Mouse (Mus musculus): ENCODE measurements at regions not wholly inside any gene's neighbourhood (a gene's known extent, or its start where the extent isn't known, plus 50 kb on each side); places are given as distances from the start of the nearest gene placed in this dataset.

GRCm38 (mm10) chr7:121589088-121589605 is 117.9 kb downstream of the Usp31 start:
- 42% methylated on average over 11 of the region's 11 CpGs for WGBS
- no peaks in the 10 kb centered on the region for H3K27me3 ChIP-seq (ENCODE audit: control insufficient read depth, insufficient read depth, low read length)
- H3K9ac ChIP-seq (ENCODE audit: low read depth, low read length): no peak overlapping the region
- H3K4me3 ChIP-seq (ENCODE audit: low read length): no peak overlapping the region
- H3K4me1 ChIP-seq (ENCODE audit: control insufficient read depth, insufficient read depth, low read length): 0 out of 2 replicates have a peak, but pooled peaks cover 2% of the 10 kb centered on the region
- H3K27ac ChIP-seq (ENCODE audit: low read depth, low read length): no peak overlapping the region
- H3K36me3 ChIP-seq (ENCODE audit: control insufficient read depth, insufficient read depth, low read length): no peaks in the 10 kb centered on the region
- ATAC-seq (ENCODE audit: low FRiP score, low TSS enrichment): peak; percentile 87
- H3K4me2 ChIP-seq (replicated peaks; ENCODE audit: low read depth, low read length): no peak overlapping the region
- no peaks in the 10 kb centered on the region for H3K9me3 ChIP-seq (ENCODE audit: control insufficient read depth, low read length)

DNA sequence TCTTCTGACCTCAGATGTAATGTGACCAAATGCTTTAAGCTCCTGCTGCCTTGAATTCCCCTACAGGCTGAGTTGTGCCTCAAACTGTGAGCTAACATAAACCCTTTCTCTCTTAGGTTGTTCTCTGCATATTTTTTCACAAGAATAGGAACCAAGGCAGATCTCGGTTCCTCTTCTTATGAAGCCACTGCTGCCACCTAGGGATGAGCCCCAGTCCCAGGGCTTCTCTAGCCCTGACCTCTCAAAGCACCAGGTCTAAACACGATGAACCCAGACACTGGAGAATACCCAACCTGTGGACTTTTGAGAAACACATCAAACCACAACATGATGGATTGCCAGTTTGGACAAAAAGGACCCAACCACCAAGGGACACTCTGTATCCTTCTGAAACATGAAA is 119.3 kb downstream of the Usp31 start:
- H3K36me3 ChIP-seq (ENCODE audit: control insufficient read depth, insufficient read depth, low read length): no peaks in the 10 kb centered on the region

GRCm38 (mm10) chr7:121585721-121586120 is 121.3 kb downstream of the Usp31 start:
- H3K4me2 ChIP-seq (replicated peaks; ENCODE audit: low read depth, low read length): no peak overlapping the region
- no peak overlapping the region for H3K4me3 ChIP-seq (ENCODE audit: low read length)
- no peaks in the 10 kb centered on the region for H3K36me3 ChIP-seq (ENCODE audit: control insufficient read depth, insufficient read depth, low read length)
- H3K9me3 ChIP-seq (ENCODE audit: control insufficient read depth, low read length): no peaks in the 10 kb centered on the region
- ATAC-seq (ENCODE audit: low FRiP score, low TSS enrichment): no peak
- no peak overlapping the region for H3K27ac ChIP-seq (ENCODE audit: low read depth, low read length)
- H3K9ac ChIP-seq (ENCODE audit: low read depth, low read length): no peak overlapping the region
- H3K4me1 ChIP-seq (ENCODE audit: control insufficient read depth, insufficient read depth, low read length): 0 out of 2 replicates have a peak, but pooled peaks cover 2% of the 10 kb centered on the region
- H3K27me3 ChIP-seq (ENCODE audit: control insufficient read depth, insufficient read depth, low read length): no peaks in the 10 kb centered on the region
- WGBS: 82% methylated on average over 10 of the region's 10 CpGs

More for the DNA sequence above, 119.3 kb downstream of the Usp31 start:
- ATAC-seq (ENCODE audit: low FRiP score, low TSS enrichment): no peak
- H3K27ac ChIP-seq (ENCODE audit: low read depth, low read length): no peak overlapping the region
- no peak overlapping the region for H3K9ac ChIP-seq (ENCODE audit: low read depth, low read length)
- H3K4me1 ChIP-seq (ENCODE audit: control insufficient read depth, insufficient read depth, low read length): 0 out of 2 replicates have a peak, but pooled peaks cover 2% of the 10 kb centered on the region
- WGBS: 66% methylated on average over 2 of the region's 2 CpGs
- no peak overlapping the region for H3K4me2 ChIP-seq (replicated peaks; ENCODE audit: low read depth, low read length)
- no peak overlapping the region for H3K4me3 ChIP-seq (ENCODE audit: low read length)
- H3K27me3 ChIP-seq (ENCODE audit: control insufficient read depth, insufficient read depth, low read length): no peaks in the 10 kb centered on the region
- H3K9me3 ChIP-seq (ENCODE audit: control insufficient read depth, low read length): no peaks in the 10 kb centered on the region

GRCm38 (mm10) chr7:121579497-121579896 is 127.6 kb downstream of the Usp31 start:
- Histone ChIP-seq H3K36me3 (ENCODE audit: control insufficient read depth, insufficient read depth, low read length) (no peaks in the 10 kb centered on the region), H3K4me2 (replicated peaks; ENCODE audit: low read depth, low read length) (no peak overlapping the region), H3K4me1 (ENCODE audit: control insufficient read depth, insufficient read depth, low read length) (peaks cover 4% of the 10 kb centered on the region; the same call in 1 of the 2 replicates), H3K9ac (ENCODE audit: low read depth, low read length) (no peak overlapping the region), H3K27ac (ENCODE audit: low read depth, low read length) (no peak overlapping the region), H3K4me3 (ENCODE audit: low read length) (no peak overlapping the region), H3K9me3 (ENCODE audit: control insufficient read depth, low read length) (no peaks in the 10 kb centered on the region), H3K27me3 (ENCODE audit: control insufficient read depth, insufficient read depth, low read length) (no peaks in the 10 kb centered on the region)
- ATAC-seq (ENCODE audit: low FRiP score, low TSS enrichment): peak; percentile 87
- 19% methylated on average over 4 of the region's 4 CpGs for WGBS

GRCm38 (mm10) chr7:121572681-121573335 is 134.2 kb downstream of the Usp31 start:
- H3K27me3 ChIP-seq (ENCODE audit: control insufficient read depth, insufficient read depth, low read length): no peaks in the 10 kb centered on the region
- H3K27ac ChIP-seq (ENCODE audit: low read depth, low read length): no peak overlapping the region
- no peak for ATAC-seq (ENCODE audit: low FRiP score, low TSS enrichment)
- H3K4me3 ChIP-seq (ENCODE audit: low read length): no peak overlapping the region
- no peak overlapping the region for H3K9ac ChIP-seq (ENCODE audit: low read depth, low read length)
- H3K4me1 ChIP-seq (ENCODE audit: control insufficient read depth, insufficient read depth, low read length): no peaks in the 10 kb centered on the region
- 84% methylated on average over 5 of the region's 5 CpGs for WGBS
- no peaks in the 10 kb centered on the region for H3K36me3 ChIP-seq (ENCODE audit: control insufficient read depth, insufficient read depth, low read length)
- H3K9me3 ChIP-seq (ENCODE audit: control insufficient read depth, low read length): no peaks in the 10 kb centered on the region
- H3K4me2 ChIP-seq (replicated peaks; ENCODE audit: low read depth, low read length): no peak overlapping the region

GRCm38 (mm10) chr7:121571741-121572140 is 135.3 kb downstream of the Usp31 start:
- ATAC-seq (ENCODE audit: low FRiP score, low TSS enrichment): no peak
- no peak overlapping the region for H3K9ac ChIP-seq (ENCODE audit: low read depth, low read length)
- no peaks in the 10 kb centered on the region for H3K4me1 ChIP-seq (ENCODE audit: control insufficient read depth, insufficient read depth, low read length)
- WGBS: 54% methylated on average over 3 of the region's 3 CpGs
- no peak overlapping the region for H3K27ac ChIP-seq (ENCODE audit: low read depth, low read length)
- H3K4me3 ChIP-seq (ENCODE audit: low read length): no peak overlapping the region
- no peaks in the 10 kb centered on the region for H3K36me3 ChIP-seq (ENCODE audit: control insufficient read depth, insufficient read depth, low read length)
- no peaks in the 10 kb centered on the region for H3K9me3 ChIP-seq (ENCODE audit: control insufficient read depth, low read length)
- H3K27me3 ChIP-seq (ENCODE audit: control insufficient read depth, insufficient read depth, low read length): no peaks in the 10 kb centered on the region
- H3K4me2 ChIP-seq (replicated peaks; ENCODE audit: low read depth, low read length): no peak overlapping the region

GRCm38 (mm10) chr7:121571292-121571691 is 135.8 kb downstream of the Usp31 start:
- Histone ChIP-seq H3K4me2 (replicated peaks; ENCODE audit: low read depth, low read length) (no peak overlapping the region), H3K36me3 (ENCODE audit: control insufficient read depth, insufficient read depth, low read length) (no peaks in the 10 kb centered on the region), H3K9ac (ENCODE audit: low read depth, low read length) (no peak overlapping the region), H3K4me3 (ENCODE audit: low read length) (no peak overlapping the region), H3K9me3 (ENCODE audit: control insufficient read depth, low read length) (no peaks in the 10 kb centered on the region), H3K27ac (ENCODE audit: low read depth, low read length) (no peak overlapping the region), H3K4me1 (ENCODE audit: control insufficient read depth, insufficient read depth, low read length) (no peaks in the 10 kb centered on the region), H3K27me3 (ENCODE audit: control insufficient read depth, insufficient read depth, low read length) (no peaks in the 10 kb centered on the region)
- no peak for ATAC-seq (ENCODE audit: low FRiP score, low TSS enrichment)
- 83% methylated on average over 4 of the region's 4 CpGs for WGBS

DNA sequence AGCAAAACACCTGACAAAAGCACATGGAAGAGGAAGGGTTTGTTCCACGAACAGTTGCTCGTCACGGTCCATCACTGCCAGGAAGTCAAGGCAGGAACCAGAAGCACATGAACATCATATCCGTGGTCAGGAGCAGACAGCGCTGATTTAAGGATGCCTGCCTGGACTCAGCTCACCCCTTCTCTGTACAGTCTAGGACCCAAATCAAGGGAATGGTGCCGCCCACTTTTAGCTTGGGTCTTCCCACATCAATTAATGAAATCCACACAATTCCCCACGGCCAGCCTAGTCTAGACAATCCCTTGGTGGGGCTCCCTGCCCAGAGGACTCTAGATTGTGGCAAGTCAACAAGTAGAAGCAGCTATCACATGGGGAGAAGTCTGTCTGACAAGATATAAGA is 137.8 kb downstream of the Usp31 start:
- H3K4me2 ChIP-seq (replicated peaks; ENCODE audit: low read depth, low read length): no peak overlapping the region
- no peak overlapping the region for H3K9ac ChIP-seq (ENCODE audit: low read depth, low read length)
- no peak overlapping the region for H3K27ac ChIP-seq (ENCODE audit: low read depth, low read length)
- H3K4me3 ChIP-seq (ENCODE audit: low read length): no peak overlapping the region
- H3K27me3 ChIP-seq (ENCODE audit: control insufficient read depth, insufficient read depth, low read length): no peaks in the 10 kb centered on the region
- WGBS: 83% methylated on average over 7 of the region's 7 CpGs
- ATAC-seq (ENCODE audit: low FRiP score, low TSS enrichment): no peak
- H3K36me3 ChIP-seq (ENCODE audit: control insufficient read depth, insufficient read depth, low read length): no peaks in the 10 kb centered on the region
- H3K4me1 ChIP-seq (ENCODE audit: control insufficient read depth, insufficient read depth, low read length): no peaks in the 10 kb centered on the region
- no peaks in the 10 kb centered on the region for H3K9me3 ChIP-seq (ENCODE audit: control insufficient read depth, low read length)

- WGBS: 79% methylated on average over 2 of the region's 2 CpGs
- Histone ChIP-seq H3K4me1 (ENCODE audit: control insufficient read depth, insufficient read depth, low read length) (no peaks in the 10 kb centered on the region), H3K36me3 (ENCODE audit: control insufficient read depth, insufficient read depth, low read length) (no peaks in the 10 kb centered on the region), H3K27ac (ENCODE audit: low read depth, low read length) (no peak overlapping the region), H3K4me3 (ENCODE audit: low read length) (no peak overlapping the region), H3K9ac (ENCODE audit: low read depth, low read length) (no peak overlapping the region), H3K27me3 (ENCODE audit: control insufficient read depth, insufficient read depth, low read length) (no peaks in the 10 kb centered on the region), H3K4me2 (replicated peaks; ENCODE audit: low read depth, low read length) (no peak overlapping the region), H3K9me3 (ENCODE audit: control insufficient read depth, low read length) (no peaks in the 10 kb centered on the region)
- no peak for ATAC-seq (ENCODE audit: low FRiP score, low TSS enrichment)
Observed at GRCm38 (mm10) chr7:121568064-121568463, 139.0 kb downstream of the Usp31 start.
